Mouse (Mus musculus) heart, adult 2 months (tissue): ENCODE data around the gene Cdk2ap2.

Source experiments
- CTCF ChIP-seq: fragments of 200-600 bp; IDR thresholded peaks from 2 replicates; pipeline ENCODE4 v1.8.1; 2022; ENCODE audit warnings: antibody characterized with exemption, mild to moderate bottlenecking, moderate library complexity
- EP300 ChIP-seq: fragments of 200-500 bp; IDR thresholded peaks from 2 replicates; pipeline ENCODE4 v1.6.1; 2011; ENCODE audit warnings: low read depth, low read length, control low read depth; ENCODE audit not compliant: insufficient read depth
- POLR2A ChIP-seq: fragments of 200-500 bp; IDR thresholded peaks from 2 replicates; pipeline ENCODE4 v1.6.1; 2011; ENCODE audit warnings: mild to moderate bottlenecking, low read depth, low read length, control low read depth; ENCODE audit not compliant: insufficient read depth

DNA sequence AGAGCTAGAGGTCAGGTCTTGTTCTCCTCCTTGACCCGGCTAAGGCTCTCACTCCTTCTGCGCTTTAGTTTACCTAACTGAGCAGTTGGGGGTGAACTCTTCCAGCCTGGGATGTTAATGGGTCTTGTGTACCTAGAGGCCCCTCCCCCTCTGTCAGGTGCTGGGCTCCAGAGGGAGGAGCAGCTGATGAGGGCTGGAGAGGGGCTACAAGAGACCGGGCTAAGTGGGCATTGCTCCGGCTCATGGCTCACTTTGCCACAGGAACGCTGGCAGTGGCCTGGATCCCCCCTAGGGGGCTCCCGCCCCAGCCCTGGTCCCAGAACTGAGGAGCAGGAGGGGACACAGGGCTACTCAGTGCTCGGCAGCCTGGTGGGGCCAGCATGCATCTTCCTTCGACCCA is 13.2 kb upstream of the Cdk2ap2 start:
- TF ChIP-seq CTCF, result no peak
- no peak for TF ChIP-seq EP300
- no peak for TF ChIP-seq POLR2A
